Mouse (Mus musculus): Measurements from ENCODE around the gene Csrp3. TPM values are rescaled to one million over a fixed set of nuclear protein-coding genes. Genes with fewer than 3 reads are reported as not detected.

The Csrp3 gene
- total and polyA plus RNA-seq, 3 experiments, result 1.7 to 2.3 TPM; not detected in 1

GRCm38 (mm10) chr7:48864199-48864598 is 16.4 kb upstream of the Csrp3 start:
- DNase-seq (ENCODE audit: extremely low read depth), result no peak
- Histone ChIP-seq H3K4me3 (replicated peaks in 1 of 3; ENCODE audit: low read depth in 2 of 3, low read length in 2 of 3, poor library complexity in 1 of 3) (no peak overlapping the region), H3K4me2 (ENCODE audit: insufficient read depth, low read depth, poor library complexity, severe bottlenecking) (no peak overlapping the region), H3K79me2 (replicated peaks; ENCODE audit: control insufficient read depth, extremely low read depth, insufficient read depth, poor library complexity, severe bottlenecking) (no peaks in the 10 kb centered on the region), H3K36me3 (replicated peaks in 1 of 2; ENCODE audit: control insufficient read depth in 1 of 2, insufficient read depth in 1 of 2, low read length in 1 of 2) (peaks cover 17 to 51% of the 10 kb centered on the region in 2 experiments), H3K4me1 (ENCODE audit: control insufficient read depth in 1 of 2, insufficient read depth in 2 of 2) (peaks cover 0 to 13% of the 10 kb centered on the region in 2 experiments; a peak in 1 of 4 replicates), H3K9me3 (replicated peaks; ENCODE audit: low read length) (no peaks in the 10 kb centered on the region), H3K27me3 (replicated peaks) (no peaks in the 10 kb centered on the region), H3K27ac (ENCODE audit: insufficient read depth, low read depth) (no peak overlapping the region), H3K9ac (ENCODE audit: insufficient read depth, low read depth) (no peak overlapping the region)
- dilution Hi-C loops (cut with MboI; ENCODE audit: extremely low pct_ligation_motif_present, extremely low pct_unique_long_range_greater_than_20kb, low sequenced_read_pairs), result no loop called here
- TF ChIP-seq JUND (conservative IDR thresholded peaks at IDR 0.05; ENCODE audit: low read depth, low read length) (no peak), UBTF (IDR thresholded peaks at IDR 0.05; ENCODE audit: low read depth, low read length) (no peak), IRF4 (IDR thresholded peaks at IDR 0.05; ENCODE audit: low read depth, low read length) (no peak), ZMIZ1 (IDR thresholded peaks at IDR 0.05; ENCODE audit: low read depth, low read length) (no peak), PAX5 (IDR thresholded peaks at IDR 0.05; ENCODE audit: low read length) (no peak), ZC3H11A (IDR thresholded peaks at IDR 0.05; ENCODE audit: low read depth, low read length) (no peak), KAT2A (IDR thresholded peaks at IDR 0.05; ENCODE audit: insufficient replicate concordance, low read length) (no peak), BHLHE40 (IDR thresholded peaks at IDR 0.05; ENCODE audit: low read depth, low read length) (no peak), EP300 (IDR thresholded peaks at IDR 0.05; ENCODE audit: low read length) (no peak), SIN3A (IDR thresholded peaks at IDR 0.05; ENCODE audit: low read length) (no peak), TCF12 (IDR thresholded peaks at IDR 0.05; ENCODE audit: low read depth, low read length) (no peak), SMC3 (IDR thresholded peaks at IDR 0.05; ENCODE audit: low read depth, low read length) (no peak), POLR2A (IDR thresholded peaks at IDR 0.05; ENCODE audit: low read depth, low read length) (no peak), HCFC1 (IDR thresholded peaks at IDR 0.05; ENCODE audit: low read depth, low read length) (no peak), GABPA (IDR thresholded peaks at IDR 0.05; ENCODE audit: insufficient replicate concordance, low read depth, low read length) (no peak), CTCF (conservative IDR thresholded peaks at IDR 0.05 in 1 of 2, IDR thresholded peaks at IDR 0.05 in 1 of 2; ENCODE audit: low read depth in 2 of 2, low read length in 2 of 2) (no peak)
- in situ Hi-C loops (cut with MboI; ENCODE audit: low pct_ligation_motif_present, low pct_unique_long_range_greater_than_20kb, low sequenced_read_pairs), result no loop called here

DNA sequence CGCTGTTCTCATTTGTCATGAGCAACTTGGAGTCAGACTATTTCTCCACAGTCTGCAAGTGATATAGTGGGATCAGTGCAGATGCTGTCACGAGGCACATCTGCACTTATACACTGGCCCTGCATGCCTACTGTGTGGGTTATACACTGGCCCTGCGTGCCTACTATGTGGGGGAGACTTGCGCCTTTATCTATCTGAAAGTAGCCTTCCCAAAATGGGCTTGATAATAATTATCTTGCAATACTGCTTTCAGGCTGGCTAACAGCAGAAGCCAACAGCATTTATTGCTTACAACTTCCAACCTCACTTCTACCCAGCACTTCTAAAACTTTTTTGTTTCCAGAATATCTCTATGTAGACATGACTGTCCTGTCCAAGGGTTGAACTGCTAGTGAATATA is 14.0 kb upstream of the Csrp3 start:
- peaks cover 8 to 28% of the 10 kb centered on the region in 2 experiments for H3K36me3 ChIP-seq (replicated peaks in 1 of 2; ENCODE audit: control insufficient read depth in 1 of 2, insufficient read depth in 1 of 2, low read length in 1 of 2)
- TF ChIP-seq BHLHE40 (IDR thresholded peaks at IDR 0.05; ENCODE audit: low read depth, low read length) (no peak), ETS1 (conservative IDR thresholded peaks at IDR 0.05; ENCODE audit: low read depth, low read length) (no peak), E2F4 (IDR thresholded peaks at IDR 0.05; ENCODE audit: insufficient replicate concordance, low read depth, low read length) (no peak), MEF2A (IDR thresholded peaks at IDR 0.05; ENCODE audit: borderline replicate concordance, low read depth, low read length) (no peak), MAFK (IDR thresholded peaks at IDR 0.05; ENCODE audit: insufficient replicate concordance, low read length) (no peak), PAX5 (IDR thresholded peaks at IDR 0.05; ENCODE audit: low read length) (no peak), POLR2A (IDR thresholded peaks at IDR 0.05; ENCODE audit: low read depth, low read length) (no peak), EP300 (IDR thresholded peaks at IDR 0.05; ENCODE audit: low read length) (no peak), MAZ (IDR thresholded peaks at IDR 0.05; ENCODE audit: low read depth, low read length) (no peak), RAD21 (IDR thresholded peaks at IDR 0.05; ENCODE audit: low read depth, low read length) (no peak), ZKSCAN1 (IDR thresholded peaks at IDR 0.05; ENCODE audit: borderline replicate concordance, low read depth, low read length) (no peak), USF1 (IDR thresholded peaks at IDR 0.05; ENCODE audit: low read depth, low read length) (no peak), HCFC1 (IDR thresholded peaks at IDR 0.05; ENCODE audit: low read depth, low read length) (no peak), MYC (IDR thresholded peaks at IDR 0.05; ENCODE audit: low read depth, low read length) (no peak), KAT2A (IDR thresholded peaks at IDR 0.05; ENCODE audit: insufficient replicate concordance, low read length) (no peak), CHD2 (IDR thresholded peaks at IDR 0.05; ENCODE audit: low read length) (no peak), CTCF (conservative IDR thresholded peaks at IDR 0.05 in 1 of 2, IDR thresholded peaks at IDR 0.05 in 1 of 2; ENCODE audit: low read depth in 2 of 2, low read length in 2 of 2) (no peak), JUN (IDR thresholded peaks at IDR 0.05; ENCODE audit: insufficient read depth, low read depth, low read length) (no peak)

More for the DNA sequence above, 14.0 kb upstream of the Csrp3 start:
- H3K4me1 ChIP-seq (ENCODE audit: control insufficient read depth in 1 of 2, insufficient read depth in 2 of 2), result peaks cover 0 to 13% of the 10 kb centered on the region in 2 experiments; a peak in 1 of 4 replicates
- H3K4me3 ChIP-seq (replicated peaks in 1 of 3; ENCODE audit: low read depth in 2 of 3, low read length in 2 of 3, poor library complexity in 1 of 3), result no peak overlapping the region
- in situ Hi-C loops (cut with MboI; ENCODE audit: low pct_ligation_motif_present, low pct_unique_long_range_greater_than_20kb, low sequenced_read_pairs), result no loop called here
- no peaks in the 10 kb centered on the region for H3K9me3 ChIP-seq (replicated peaks; ENCODE audit: low read length)
- H3K27me3 ChIP-seq (replicated peaks), result no peaks in the 10 kb centered on the region
- dilution Hi-C loops (cut with MboI; ENCODE audit: extremely low pct_ligation_motif_present, extremely low pct_unique_long_range_greater_than_20kb, low sequenced_read_pairs), result no loop called here
- no peak overlapping the region for H3K4me2 ChIP-seq (ENCODE audit: insufficient read depth, low read depth, poor library complexity, severe bottlenecking)
- no peaks in the 10 kb centered on the region for H3K79me2 ChIP-seq (replicated peaks; ENCODE audit: control insufficient read depth, extremely low read depth, insufficient read depth, poor library complexity, severe bottlenecking)
- H3K9ac ChIP-seq (ENCODE audit: insufficient read depth, low read depth), result no peak overlapping the region
- no peak for DNase-seq (ENCODE audit: extremely low read depth)
- no peak overlapping the region for H3K27ac ChIP-seq (ENCODE audit: insufficient read depth, low read depth)

Data from CH12.LX (cell line).